Mouse (Mus musculus) colon, adult 2 months (tissue): ENCODE results near the gene Wdr41. TPM values are rescaled to one million over a fixed set of nuclear protein-coding genes. Genes with fewer than 3 reads are reported as not detected.

Experiments used
- polyA plus RNA-seq: library from polyadenylated mRNA; depleted of rRNA; stranded (reverse); fragments of >200 nt; gene quantifications from 2 replicates; pipeline ENCODE4 v1.2.3, GENCODE M21; 2012; rRNA removed

Gene Wdr41
- polyA plus RNA-seq: 7.6 and 9.0 TPM in 2 replicates

DNA sequence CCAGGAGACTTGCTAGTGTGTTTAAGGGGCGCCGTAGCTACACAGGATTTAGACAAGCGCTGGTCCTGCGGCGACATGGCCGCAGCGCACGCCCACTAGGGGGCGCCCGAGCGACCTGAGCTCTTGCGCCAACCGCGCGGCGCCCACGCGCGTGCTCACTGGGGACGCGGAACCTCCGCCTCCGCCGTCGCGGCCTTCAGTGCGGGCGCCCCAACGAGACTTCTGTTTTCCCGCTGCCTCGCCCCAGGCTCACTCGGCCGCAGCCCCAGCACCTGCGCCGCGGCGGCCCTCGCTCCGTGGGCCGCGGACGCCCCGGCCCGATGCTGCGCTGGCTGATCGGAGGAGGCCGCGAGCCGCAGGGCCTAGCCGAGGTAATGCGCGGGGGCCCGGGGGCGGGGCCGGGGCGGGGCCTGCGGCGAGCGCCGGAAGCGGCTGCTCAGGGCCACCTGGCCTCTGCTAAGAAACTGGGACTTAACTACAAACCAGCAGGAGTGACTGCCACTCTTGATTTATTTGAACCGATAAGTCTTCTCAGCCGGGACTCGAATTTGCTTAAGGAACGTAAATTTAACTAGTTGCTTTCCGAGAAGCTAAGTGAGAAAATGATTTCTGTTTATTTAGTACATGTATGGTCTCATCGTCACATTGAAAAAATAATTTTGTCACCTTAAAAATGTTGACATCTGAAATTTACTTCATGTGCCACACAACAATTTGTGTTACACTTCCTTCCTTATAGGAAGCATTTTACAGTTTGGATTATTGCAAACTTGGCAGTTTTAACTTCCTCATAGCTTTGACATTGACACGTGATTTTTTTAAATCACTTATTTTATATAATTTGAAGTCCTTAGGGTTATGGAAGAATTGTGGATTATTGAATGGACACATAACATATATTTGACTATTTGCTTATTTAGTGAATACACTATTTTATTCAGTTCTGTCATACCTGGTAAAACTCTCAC is at the start of gene Wdr41:
Wdr41 (plus strand) TSS at position 126 of the 968 bp plus-strand sequence.

Other genes starting within 250 kb of the Wdr41 start
- 4.5 and 4.8 TPM in 2 replicates for gene Tbca, start 187.4 kb upstream of the Wdr41 start, polyA plus RNA-seq
- not detected in 2 replicates for gene Otp, start 100.7 kb upstream of the Wdr41 start, polyA plus RNA-seq